Mouse (Mus musculus) CH12.LX (cell line): Measurements from ENCODE around the gene Mxra8. TPM values are rescaled to one million over a fixed set of nuclear protein-coding genes. Genes with fewer than 3 reads are reported as not detected.

ENCODE experiments used
- DNase-seq: peaks from one replicate; pipeline ENCODE4 v3.0.0-alpha.2; 2013; ENCODE audit errors: extremely low read depth
- H3K27ac ChIP-seq: 2 replicates; pipeline ENCODE4 v1.5.1; 2012; ENCODE audit warnings: low read depth, mild to moderate bottlenecking, control low read depth, moderate library complexity; ENCODE audit not compliant: insufficient read depth
- H3K27me3 ChIP-seq: replicated peaks from 2 replicates; pipeline ENCODE3; 2012; ENCODE audit warnings: inconsistent platforms
- H3K36me3 ChIP-seq, 2 experiments: replicated peaks in 1 of 2; 2 replicates each; pipeline versions ENCODE3 to v1.6.1; 2012; ENCODE audit warnings: inconsistent platforms in 1 of 2, low read length in 1 of 2, mild to moderate bottlenecking in 1 of 2, mixed read lengths in 1 of 2, moderate library complexity in 1 of 2; ENCODE audit not compliant: control insufficient read depth in 1 of 2, insufficient read depth in 1 of 2
- H3K4me1 ChIP-seq, 2 experiments: 2 replicates each; pipeline ENCODE4 v1.6.1; 2012; ENCODE audit warnings: inconsistent platforms in 1 of 2, moderate library complexity in 1 of 2; ENCODE audit not compliant: insufficient read depth in 2 of 2, control insufficient read depth in 1 of 2
- H3K4me2 ChIP-seq: 2 replicates; pipeline ENCODE4 v1.6.1; 2012; ENCODE audit warnings: low read depth, mild to moderate bottlenecking, control low read depth; ENCODE audit not compliant: poor library complexity, insufficient read depth, severe bottlenecking
- H3K4me3 ChIP-seq, 3 experiments: fragments of 150-350 bp in 1 of 3; sonication (generic) in 1 of 3; replicated peaks in 1 of 3; 2 replicates each; pipeline versions ENCODE3 to v1.5.1; 2011 to 2012; ENCODE audit warnings: low read depth in 2 of 3, low read length in 2 of 3, mild to moderate bottlenecking in 2 of 3, moderate library complexity in 2 of 3, control low read depth in 1 of 3, improper control_type of control experiment in 1 of 3, inconsistent platforms in 1 of 3, mixed read lengths in 1 of 3; ENCODE audit not compliant: poor library complexity in 1 of 3
- H3K79me2 ChIP-seq: replicated peaks from 2 replicates; pipeline ENCODE4 v1.6.1; 2012; ENCODE audit warnings: mild to moderate bottlenecking, moderate library complexity; ENCODE audit not compliant: control insufficient read depth, poor library complexity, insufficient read depth, severe bottlenecking; ENCODE audit errors: extremely low read depth
- H3K9ac ChIP-seq: 2 replicates; pipeline ENCODE4 v1.6.1; 2012; ENCODE audit warnings: low read depth, mild to moderate bottlenecking, control low read depth, moderate library complexity; ENCODE audit not compliant: insufficient read depth
- H3K9me3 ChIP-seq: replicated peaks from 2 replicates; pipeline ENCODE3; 2012; ENCODE audit warnings: low read length, inconsistent platforms, mixed read lengths
- BHLHE40 ChIP-seq: IDR thresholded peaks from 2 replicates; pipeline ENCODE4 v1.6.1; 2011; ENCODE audit warnings: mild to moderate bottlenecking, low read depth, low read length, improper control_type of control experiment
- CHD2 ChIP-seq: IDR thresholded peaks from 2 replicates; pipeline ENCODE4 v1.6.1; 2011; ENCODE audit warnings: low read length, improper control_type of control experiment
- CTCF ChIP-seq, 2 experiments: IDR thresholded peaks in 1 of 2; conservative IDR thresholded peaks in 1 of 2; 2 replicates each; pipeline ENCODE4 v1.5.1; 2011 to 2012; ENCODE audit warnings: low read depth in 2 of 2, low read length in 2 of 2, improper control_type of control experiment in 1 of 2, inconsistent platforms in 1 of 2, mild to moderate bottlenecking in 1 of 2, moderate library complexity in 1 of 2
- E2F4 ChIP-seq: IDR thresholded peaks from 2 replicates; pipeline ENCODE4 v1.6.1; 2011; ENCODE audit warnings: low read depth, low read length, improper control_type of control experiment; ENCODE audit not compliant: insufficient replicate concordance
- ELF1 ChIP-seq: IDR thresholded peaks from 2 replicates; pipeline ENCODE4 v1.6.1; 2014; ENCODE audit warnings: low read depth, mild to moderate bottlenecking, inconsistent platforms, low read length, improper control_type of control experiment
- EP300 ChIP-seq: IDR thresholded peaks from 2 replicates; pipeline ENCODE4 v1.6.1; 2011; ENCODE audit warnings: low read length, improper control_type of control experiment
- ETS1 ChIP-seq: conservative IDR thresholded peaks from 2 replicates; pipeline ENCODE4 v1.6.1; 2012; ENCODE audit warnings: low read depth, mild to moderate bottlenecking, inconsistent platforms, low read length, improper control_type of control experiment, moderate library complexity
- HCFC1 ChIP-seq: IDR thresholded peaks from 2 replicates; pipeline ENCODE4 v1.6.1; 2012; ENCODE audit warnings: low read depth, mild to moderate bottlenecking, inconsistent platforms, low read length, improper control_type of control experiment
- IRF4 ChIP-seq: IDR thresholded peaks from 2 replicates; pipeline ENCODE4 v1.6.1; 2014; ENCODE audit warnings: low read depth, mild to moderate bottlenecking, inconsistent platforms, low read length, improper control_type of control experiment
- JUN ChIP-seq: IDR thresholded peaks from 2 replicates; pipeline ENCODE4 v1.6.1; 2011; ENCODE audit warnings: low read depth, mild to moderate bottlenecking, low read length, improper control_type of control experiment, moderate library complexity; ENCODE audit not compliant: insufficient read depth
- KAT2A ChIP-seq: IDR thresholded peaks from 2 replicates; pipeline ENCODE4 v1.6.1; 2012; ENCODE audit warnings: low read length, improper control_type of control experiment, inconsistent platforms; ENCODE audit not compliant: insufficient replicate concordance
- MAFK ChIP-seq: IDR thresholded peaks from 2 replicates; pipeline ENCODE4 v1.6.1; 2011; ENCODE audit warnings: low read length, improper control_type of control experiment; ENCODE audit not compliant: insufficient replicate concordance
- MAX ChIP-seq: IDR thresholded peaks from 2 replicates; pipeline ENCODE4 v1.6.1; 2011; ENCODE audit warnings: low read length, improper control_type of control experiment
- MAZ ChIP-seq: IDR thresholded peaks from 2 replicates; pipeline ENCODE4 v1.6.1; 2012; ENCODE audit warnings: low read depth, mild to moderate bottlenecking, inconsistent platforms, low read length, improper control_type of control experiment, moderate library complexity
- MXI1 ChIP-seq: IDR thresholded peaks from 2 replicates; pipeline ENCODE4 v1.6.1; 2011; ENCODE audit warnings: mild to moderate bottlenecking, low read depth, low read length, improper control_type of control experiment
- MYC ChIP-seq: IDR thresholded peaks from 2 replicates; pipeline ENCODE4 v1.6.1; 2011; ENCODE audit warnings: low read depth, mild to moderate bottlenecking, improper control_type of control experiment, low read length
- NELFE ChIP-seq: IDR thresholded peaks from 2 replicates; pipeline ENCODE4 v1.6.1; 2011; ENCODE audit warnings: low read depth, low read length, improper control_type of control experiment
- NRF1 ChIP-seq: IDR thresholded peaks from 2 replicates; pipeline ENCODE4 v1.6.1; 2014; ENCODE audit warnings: low read depth, mild to moderate bottlenecking, inconsistent platforms, low read length, improper control_type of control experiment, moderate library complexity
- PAX5 ChIP-seq: IDR thresholded peaks from 2 replicates; pipeline ENCODE4 v1.6.1; 2012; ENCODE audit warnings: low read length, inconsistent platforms, mixed read lengths
- POLR2A ChIP-seq: IDR thresholded peaks from 2 replicates; pipeline ENCODE4 v1.6.1; 2011; ENCODE audit warnings: low read depth, mild to moderate bottlenecking, improper control_type of control experiment, low read length
- POLR2AphosphoS2 ChIP-seq: IDR thresholded peaks from 2 replicates; pipeline ENCODE4 v1.6.1; 2011; ENCODE audit warnings: low read depth, low read length, improper control_type of control experiment
- RAD21 ChIP-seq: IDR thresholded peaks from 2 replicates; pipeline ENCODE4 v1.6.1; 2011; ENCODE audit warnings: low read depth, mild to moderate bottlenecking, low read length, improper control_type of control experiment, moderate library complexity
- RCOR1 ChIP-seq: conservative IDR thresholded peaks from 2 replicates; pipeline ENCODE4 v1.6.1; 2012; ENCODE audit warnings: low read depth, mild to moderate bottlenecking, inconsistent platforms, low read length, improper control_type of control experiment
- SIN3A ChIP-seq: IDR thresholded peaks from 2 replicates; pipeline ENCODE4 v1.6.1; 2012; ENCODE audit warnings: low read length, improper control_type of control experiment, inconsistent platforms
- SMC3 ChIP-seq: IDR thresholded peaks from 2 replicates; pipeline ENCODE4 v1.6.1; 2011; ENCODE audit warnings: low read depth, low read length, improper control_type of control experiment
- TBP ChIP-seq: conservative IDR thresholded peaks from 2 replicates; pipeline ENCODE4 v1.6.1; 2011; ENCODE audit warnings: low read depth, low read length, improper control_type of control experiment
- TCF12 ChIP-seq: IDR thresholded peaks from 2 replicates; pipeline ENCODE4 v1.6.1; 2014; ENCODE audit warnings: low read depth, mild to moderate bottlenecking, inconsistent platforms, low read length, improper control_type of control experiment
- UBTF ChIP-seq: IDR thresholded peaks from 2 replicates; pipeline ENCODE4 v1.6.1; 2012; ENCODE audit warnings: low read depth, mild to moderate bottlenecking, inconsistent platforms, low read length, improper control_type of control experiment, moderate library complexity
- ZMIZ1 ChIP-seq: IDR thresholded peaks from 2 replicates; pipeline ENCODE4 v1.6.1; 2012; ENCODE audit warnings: low read depth, mild to moderate bottlenecking, inconsistent platforms, low read length, improper control_type of control experiment
- ZNF384 ChIP-seq: IDR thresholded peaks from 2 replicates; pipeline ENCODE4 v1.6.1; 2012; ENCODE audit warnings: low read depth, low read length, improper control_type of control experiment, inconsistent platforms
- dilution Hi-C: fragments of 300-500 bp; cut with MboI; formaldehyde crosslinking; loops from 2 replicates; pipeline ENCODE4 v1.14.3; 2020; ENCODE audit warnings: low sequenced_read_pairs; ENCODE audit not compliant: extremely low pct_unique_long_range_greater_than_20kb, extremely low pct_ligation_motif_present
- in situ Hi-C: fragments of 300-500 bp; cut with MboI; formaldehyde crosslinking; loops from 3 replicates; pipeline ENCODE4 v1.14.3; 2019; ENCODE audit warnings: low sequenced_read_pairs, low pct_ligation_motif_present, low pct_unique_long_range_greater_than_20kb, mixed read lengths
- polyA plus RNA-seq: library from polyadenylated mRNA; unstranded; fragments of >175 nt; gene quantifications from 2 replicates; pipeline ENCODE4 v1.2.1, GENCODE M21; 2012; ENCODE audit warnings: low read depth; ENCODE audit not compliant: insufficient read length
- total RNA-seq, 2 experiments: library from RNA; depleted of rRNA; stranded (reverse); fragments of 300-350 nt in 1 of 2; fragments of >200 nt in 1 of 2; gene quantifications; 2 replicates each; pipeline ENCODE4 v1.2.3; 2012 to 2014

The Mxra8 gene
- total and polyA plus RNA-seq, 3 experiments, result 8.8 to 24.0 (median 12.4) TPM

GRCm38 (mm10) chr4:155869317-155870033 lies 30.0 kb downstream of the Mxra8 start, which contains the start of the genes Cptp and Ints11:
Gene Cptp, minus strand, starts transcription at chr4:155869440.
Gene Ints11, plus strand, starts transcription at chr4:155869546.
- TF ChIP-seq E2F4 (no peak), MYC (peak; percentile 67; the same call in 1 of the 2 replicates), CHD2 (peak; percentile 53; the same call in 1 of the 2 replicates), RAD21 (peak; percentile 19), SIN3A (peak; percentile 84), EP300 (no peak), RCOR1 (no peak), KAT2A (peak; percentile 71; the same call in 1 of the 2 replicates), SMC3 (peak; percentile 18), JUN (no peak), NRF1 (peak; percentile 94), TCF12 (peak; percentile 86), TBP (0 out of 2 replicates have a peak, but pooled peaks have one; percentile 16), ZNF384 (no peak), MAFK (no peak), UBTF (no peak), MXI1 (peak; percentile 77), IRF4 (peak; percentile 29; the same call in 1 of the 2 replicates), ZMIZ1 (peak; percentile 81), CTCF (conservative IDR thresholded peaks at IDR 0.05 in 1 of 2, IDR thresholded peaks at IDR 0.05 in 1 of 2; ENCODE audit: low read depth in 2 of 2, low read length in 2 of 2) (peak in 1 of 2 experiments; percentile 36; a peak in 2 of 4 replicates), POLR2A (peak; percentile 90), PAX5 (no peak), POLR2AphosphoS2 (peak; percentile 83), MAX (no peak), ELF1 (peak; percentile 80), MAZ (no peak), NELFE (peak; percentile 95), BHLHE40 (peak; percentile 34; the same call in 1 of the 2 replicates), HCFC1 (peak; percentile 80), ETS1 (no peak)
- peak within 1 kb of the TSS; percentile 84 for H3K9ac ChIP-seq
- dilution Hi-C loops (no loop called here), in situ Hi-C loops (no loop called here)
- H3K4me1 ChIP-seq, result peaks cover 26 to 36% of the 10 kb centered on the region in 2 experiments
- no peaks in the 10 kb centered on the region for H3K27me3 ChIP-seq
- H3K27ac ChIP-seq, result peak within 1 kb of the TSS; percentile 5; the same call in 1 of the 2 replicates
- peak; percentile 94 for DNase-seq
- peaks cover 31% of the 10 kb centered on the region for H3K79me2 ChIP-seq
- peaks cover 55 to 64% of the 10 kb centered on the region in 2 experiments for H3K36me3 ChIP-seq
- peak within 1 kb of the TSS; percentile 85 to 93 (median 88) for H3K4me3 ChIP-seq
- no peaks in the 10 kb centered on the region for H3K9me3 ChIP-seq
- H3K4me2 ChIP-seq, result peak within 1 kb of the TSS; percentile 94
